Mouse (Mus musculus): ENCODE data around the gene Ndufa4l2.

Gene Ndufa4l2

DNA sequence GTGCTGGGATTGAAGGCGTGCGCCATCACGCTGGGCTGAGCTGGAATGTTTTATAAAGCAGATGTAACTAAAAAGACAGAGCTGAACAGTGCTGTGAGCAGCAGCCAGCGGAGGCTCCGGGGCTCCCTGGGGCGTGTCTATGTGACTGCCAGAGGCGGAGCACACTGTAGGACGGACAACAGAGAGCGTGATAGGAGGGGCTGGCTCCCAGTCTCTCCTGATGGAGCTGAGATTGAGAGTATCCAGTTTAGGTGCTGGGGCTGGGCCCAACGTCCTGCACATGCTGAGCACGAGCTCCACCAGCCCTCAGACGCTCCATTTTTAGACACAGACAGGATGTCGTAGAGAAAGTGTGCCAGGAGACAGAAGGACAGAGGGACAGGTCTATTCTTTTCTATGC lies 49.5 kb downstream of the Ndufa4l2 start:
- in situ Hi-C loops (cut with MseI, MboI): no loop called here

All from mouse trophoblast stem cell (cell line).